Mouse (Mus musculus) retina, postnatal 1 day (tissue): ENCODE measurements around the gene Wdr12.
"Not testable (repeated sequence)": the region's sequence is repeated elsewhere in the genome, so short reads cannot be mapped to it uniquely, and the experiment has no call there.

ENCODE experiments used
- DNase-seq: peaks from one replicate; pipeline ENCODE4 v3.0.0-alpha.2; 2012

Gene Wdr12

DNA sequence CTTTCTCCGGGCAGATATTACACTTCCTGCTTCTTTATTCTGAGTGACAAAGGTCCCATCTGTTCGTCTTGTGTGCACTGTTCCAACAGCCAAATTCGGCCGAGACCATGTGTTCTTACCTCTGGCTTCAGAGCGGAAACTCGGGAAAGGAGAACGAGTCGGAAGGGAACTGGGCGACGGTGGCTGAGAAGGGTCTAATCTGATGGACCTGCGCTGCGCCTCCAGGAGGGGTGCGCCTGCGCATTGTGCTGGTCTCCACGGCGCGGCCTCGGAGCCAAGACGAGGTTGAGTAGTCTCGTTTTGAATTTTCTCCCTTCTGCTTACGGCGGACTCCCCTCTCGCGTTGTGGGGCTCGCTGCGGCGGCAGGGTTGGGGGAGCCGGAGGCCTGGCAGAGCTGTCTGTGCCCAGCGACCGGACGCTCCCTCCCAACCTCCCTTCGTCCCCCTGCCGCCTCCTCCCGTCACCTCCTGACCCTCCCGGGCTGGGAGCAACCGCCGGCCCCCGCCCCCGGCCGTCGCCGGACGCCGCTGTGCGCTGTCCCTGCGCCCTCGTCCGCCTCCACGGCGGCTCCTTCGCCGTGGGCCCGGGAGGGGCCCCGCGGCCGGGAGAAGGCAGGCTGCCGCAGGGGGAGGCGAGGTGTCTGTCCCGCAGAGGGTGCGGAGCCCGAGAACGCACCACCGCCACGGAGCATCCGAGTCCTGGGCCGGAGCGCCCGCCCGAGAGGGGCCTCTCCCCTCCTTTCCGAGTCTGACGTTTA, at the start of gene Wdr12, which contains the start of gene Carf:
Gene Wdr12 (minus strand): TSS at position 622 of the 758 bp plus-strand sequence.
Gene Carf (plus strand): TSS at position 224 of the 758 bp plus-strand sequence.
- DNase-seq = peak; percentile 99

DNA sequence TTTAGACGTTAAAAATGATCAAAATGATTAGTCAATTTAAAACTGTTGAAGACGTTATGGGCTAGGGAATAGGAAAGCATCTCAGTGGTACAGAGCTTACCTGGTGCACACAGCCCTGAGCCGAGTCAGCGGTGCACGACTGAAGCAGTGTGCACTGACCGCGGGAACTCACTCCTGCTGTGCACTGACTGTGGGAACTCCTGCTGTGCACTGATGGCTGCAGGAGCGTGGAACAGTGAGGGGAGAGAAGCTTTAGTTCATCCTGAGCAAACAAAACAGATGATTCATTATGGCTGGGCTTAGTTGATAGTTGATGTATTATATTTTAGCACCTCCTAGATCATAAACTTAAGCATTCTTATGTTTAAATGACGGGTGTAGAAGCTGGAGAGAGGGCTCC, 38.9 kb upstream of the Wdr12 start:
- DNase-seq = no peak

DNA sequence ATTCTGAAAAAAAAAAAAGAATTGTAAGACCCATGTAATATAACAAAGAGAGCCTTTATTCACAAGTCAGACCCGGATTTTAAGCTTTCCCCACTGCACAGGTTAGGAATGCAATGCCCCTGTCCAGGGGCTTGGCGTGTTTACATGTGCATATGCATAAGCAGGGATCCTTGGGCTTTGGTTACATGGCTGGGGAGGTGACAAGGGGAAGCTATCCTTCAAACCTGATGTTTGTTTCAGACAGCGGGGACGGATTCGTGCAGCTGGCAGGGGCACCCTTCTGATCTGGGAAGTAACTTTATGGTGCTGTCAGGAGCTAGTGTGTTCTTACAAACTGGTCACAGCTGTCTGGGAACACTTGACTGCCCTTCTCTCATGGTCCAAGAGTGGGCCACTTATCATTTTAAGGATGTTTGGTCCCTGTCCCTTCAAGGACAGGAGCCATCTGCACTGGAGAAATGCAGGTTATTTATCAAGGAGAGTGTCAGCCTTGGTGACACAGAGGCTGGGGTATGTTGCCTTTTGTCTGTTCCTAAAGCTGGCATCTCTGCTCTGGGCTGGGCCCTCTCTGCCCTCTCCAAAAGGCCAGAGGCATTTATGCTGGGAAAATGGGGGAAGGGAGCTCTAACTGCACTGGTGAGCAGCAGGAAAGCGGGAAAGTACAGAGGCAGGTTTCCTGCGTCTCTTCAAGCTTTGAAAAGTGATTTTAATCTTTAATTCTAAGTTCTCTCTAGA, 19.4 kb upstream of the Wdr12 start:
- no peak for DNase-seq

DNA sequence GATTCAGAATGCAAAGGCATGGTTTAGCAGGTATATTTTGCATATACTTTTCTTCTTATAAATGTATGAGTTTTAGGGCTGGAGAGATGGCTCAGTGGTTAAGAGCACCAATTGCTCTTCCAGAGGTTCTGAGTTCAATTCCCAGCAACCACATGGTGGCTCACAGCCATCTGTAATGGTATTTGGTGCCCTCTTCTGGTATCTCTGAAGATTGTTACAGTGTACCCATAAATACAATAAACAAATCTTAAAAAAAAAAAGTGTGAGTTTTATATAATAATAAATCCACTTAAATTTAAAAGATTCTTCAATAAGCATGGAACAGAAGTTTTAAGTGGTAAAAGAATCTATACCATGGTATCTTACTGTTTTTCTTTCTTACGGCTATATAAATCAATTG, 6.1 kb upstream of the Wdr12 start:
- DNase-seq = no peak

DNA sequence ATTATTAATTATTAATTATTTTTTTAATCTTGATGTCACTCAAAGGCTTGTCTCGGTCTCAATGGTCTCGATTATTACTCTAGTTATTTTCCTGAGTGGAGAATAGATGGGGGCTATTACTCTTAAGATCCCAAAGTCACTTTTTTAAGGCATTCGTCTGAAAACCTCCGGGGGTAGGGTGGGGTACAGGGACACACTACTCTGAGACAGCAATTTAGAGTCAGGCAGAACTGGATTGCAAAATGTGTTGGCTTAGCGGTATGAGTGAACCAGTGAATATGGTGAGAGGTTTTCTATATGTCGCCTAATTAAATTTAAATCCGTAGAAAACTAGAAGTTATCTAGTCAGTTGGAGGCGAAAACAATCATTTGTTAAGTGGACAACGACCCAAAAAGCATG, 394 bp upstream of the Wdr12 start:
- DNase-seq = no peak

DNA sequence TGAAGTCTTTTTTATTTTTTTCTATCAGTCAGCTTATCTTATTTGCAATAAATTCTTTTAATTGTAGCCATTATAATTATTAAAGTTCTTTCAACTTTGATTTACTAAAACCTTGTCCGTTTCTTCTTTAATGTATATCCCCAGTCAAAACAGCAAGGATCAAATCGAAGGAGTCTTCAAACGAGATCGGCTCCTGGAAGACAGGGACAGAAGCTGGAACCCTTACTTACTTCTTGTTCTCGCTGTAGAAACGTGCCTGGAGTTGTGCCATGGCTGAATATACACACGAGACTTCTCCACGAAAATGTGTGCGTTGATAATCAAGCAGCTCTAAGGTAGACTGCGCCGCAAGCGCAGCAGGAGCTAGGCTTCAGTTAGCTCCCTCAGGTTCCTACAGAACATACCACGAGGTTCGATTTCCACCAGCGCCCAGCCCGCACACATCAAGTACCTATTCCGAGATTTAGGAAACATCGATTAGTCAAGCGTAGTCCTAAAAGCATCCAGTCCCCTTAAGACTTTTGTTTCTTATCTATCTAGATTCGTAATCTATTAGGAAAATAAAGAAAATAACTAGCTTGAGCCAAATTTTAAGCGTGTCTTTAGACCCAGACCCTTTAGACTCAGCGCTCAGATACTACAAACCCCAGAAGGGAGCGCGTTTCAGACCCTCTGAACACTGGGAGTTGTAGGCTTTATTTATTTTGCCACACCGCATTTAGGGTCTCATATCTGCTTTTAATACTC, 995 bp downstream of the Wdr12 start:
- DNase-seq = peak; percentile 90

DNA sequence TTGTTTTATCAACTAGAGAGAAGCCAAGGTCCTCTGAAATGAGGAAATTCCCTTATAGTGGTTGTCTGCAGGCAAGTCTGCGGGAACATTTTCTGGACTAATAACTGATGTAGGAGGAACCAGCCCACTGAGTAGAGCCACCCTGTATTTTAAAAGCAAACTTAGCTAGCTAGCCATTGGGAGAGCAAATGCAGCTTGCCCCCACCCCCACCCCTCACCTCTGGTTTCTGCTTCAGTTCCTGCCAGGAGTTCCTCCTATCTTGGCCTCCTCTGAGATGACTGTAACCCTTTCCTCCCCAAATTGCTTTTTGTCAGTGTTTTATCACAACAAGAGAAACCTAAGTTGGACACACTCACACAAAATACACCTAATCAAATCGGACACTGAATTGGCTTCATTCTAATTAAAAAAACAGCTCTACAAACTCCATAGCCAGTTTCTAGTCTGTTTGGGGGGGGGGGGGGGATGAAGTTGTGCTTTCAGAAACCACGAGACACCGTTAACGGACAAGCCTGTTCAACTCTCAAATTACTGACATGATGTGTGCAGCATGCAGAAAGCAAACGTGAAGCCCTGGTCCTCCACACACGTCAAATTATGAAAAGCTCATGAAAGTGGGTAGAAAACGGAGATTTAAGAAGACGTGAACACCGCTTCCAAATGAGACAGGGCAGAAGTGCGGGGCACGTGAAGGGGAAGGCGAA, 1.7 kb downstream of the Wdr12 start:
- DNase-seq = peak; percentile 9

DNA sequence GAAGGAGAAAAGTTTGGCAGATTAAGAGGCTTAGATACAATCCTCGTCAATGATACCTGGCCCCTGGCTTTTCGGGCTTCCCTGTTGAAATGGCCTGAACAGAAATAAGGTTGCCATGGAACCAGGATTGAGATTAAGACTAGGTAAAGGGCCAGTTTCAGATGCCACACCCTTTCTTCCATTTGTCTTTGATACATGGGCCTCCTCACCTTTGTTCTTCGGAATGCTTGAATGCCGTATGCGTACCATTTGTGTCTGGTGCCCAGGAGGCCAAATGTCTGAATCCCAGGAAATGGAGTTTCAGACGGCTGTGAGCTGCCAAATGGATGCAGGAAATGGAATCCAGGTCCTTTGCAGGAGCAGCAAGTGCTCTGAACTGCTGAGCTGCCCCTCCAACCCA, 22.0 kb downstream of the Wdr12 start:
- no peak for DNase-seq

DNA sequence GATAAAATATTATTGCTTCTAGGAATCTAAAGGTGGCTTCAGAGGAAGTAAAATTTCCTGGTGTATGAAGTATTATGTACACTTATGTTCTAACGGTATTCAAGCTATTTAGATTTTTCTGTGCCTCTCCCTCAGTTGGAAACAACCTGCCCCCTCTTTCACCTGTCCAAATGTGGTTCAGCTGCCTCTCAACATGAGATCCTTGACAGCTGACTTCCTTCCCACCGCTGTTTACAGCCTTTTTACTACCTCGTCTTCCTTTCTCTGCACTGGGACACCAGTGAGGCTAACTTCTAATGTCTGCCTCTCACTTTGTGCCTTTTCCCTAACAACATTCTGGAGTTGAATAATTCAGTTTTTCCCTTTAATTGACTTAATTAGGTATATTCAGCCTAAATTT, 22.9 kb downstream of the Wdr12 start:
- no peak for DNase-seq

DNA sequence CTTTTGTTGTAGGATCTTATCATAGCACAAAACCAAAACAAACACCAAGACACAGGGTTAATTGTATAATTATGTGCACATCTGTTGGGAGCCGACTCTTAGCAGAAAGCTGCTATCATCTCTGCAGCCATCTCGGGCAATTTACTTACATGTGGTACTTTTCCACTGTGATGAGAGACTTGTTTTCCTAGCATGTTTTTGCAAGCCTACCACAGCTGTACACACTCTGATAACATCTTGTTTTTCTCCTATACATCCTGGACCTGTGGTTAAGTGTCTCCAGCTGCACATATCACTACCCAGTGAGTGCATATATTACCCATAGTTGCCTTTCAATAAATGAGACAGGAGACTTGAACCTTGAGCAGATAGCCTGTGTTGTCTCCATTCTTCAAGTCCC, 23.5 kb downstream of the Wdr12 start:
- DNase-seq = no peak

DNA sequence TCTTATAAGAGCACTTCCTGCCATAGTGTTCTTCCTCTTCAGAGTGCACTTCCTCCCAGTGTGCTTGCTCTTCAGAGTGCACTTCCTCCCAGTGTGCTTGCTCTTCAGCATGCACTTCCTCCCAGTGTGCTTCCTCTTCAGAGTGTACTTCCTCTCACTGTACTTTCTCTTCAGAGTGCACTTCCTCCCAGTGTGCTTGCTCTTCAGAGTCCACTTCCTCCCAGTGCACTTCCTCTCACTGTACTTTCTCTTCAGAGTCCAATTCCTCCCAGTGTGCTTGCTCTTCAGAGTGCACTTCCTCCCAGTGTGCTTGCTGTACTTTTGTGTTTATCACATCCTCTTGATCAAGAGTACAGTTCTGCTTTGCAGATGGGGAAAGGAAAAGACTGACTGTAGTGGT, 27.7 kb downstream of the Wdr12 start:
- not testable (repeated sequence) for DNase-seq

DNA sequence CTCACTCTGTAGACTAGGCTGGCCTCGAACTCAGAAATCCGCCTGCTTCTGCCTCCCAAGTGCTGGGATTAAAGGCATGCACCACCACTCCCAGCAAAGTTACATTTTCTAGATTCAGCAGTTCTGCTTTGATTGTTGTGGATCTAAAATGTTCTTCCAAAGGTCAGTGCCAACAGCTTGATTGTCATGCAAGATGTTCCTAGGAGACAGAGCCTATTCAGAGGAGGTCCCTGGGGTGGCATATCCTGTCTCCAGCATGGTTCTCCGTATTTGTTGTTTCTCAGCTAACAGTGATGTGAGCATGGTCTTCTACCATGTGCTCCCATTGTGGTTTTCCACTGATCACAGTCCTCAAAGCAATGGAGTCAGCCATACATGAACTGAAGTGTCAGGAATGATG, 42.1 kb downstream of the Wdr12 start:
- DNase-seq = no peak

DNA sequence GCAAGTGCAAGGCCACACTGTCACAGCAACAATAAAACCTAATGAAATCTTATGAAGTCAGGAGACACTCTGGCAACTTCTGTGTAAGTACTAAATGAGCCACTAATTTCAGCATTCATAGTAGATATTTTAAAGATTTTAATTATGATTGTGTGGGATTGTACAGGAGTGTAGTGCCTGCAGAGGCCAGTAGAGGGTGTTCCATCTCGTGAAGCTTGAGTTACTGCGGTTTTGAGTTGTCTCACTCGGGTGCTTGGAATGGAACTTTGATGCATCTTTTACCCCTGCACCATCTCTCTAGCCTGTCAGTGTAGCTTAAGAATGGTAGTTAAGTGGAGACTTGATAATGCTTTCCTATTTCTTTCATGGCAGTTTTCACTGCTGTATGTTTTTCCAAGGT, 43.8 kb downstream of the Wdr12 start:
- no peak for DNase-seq

DNA sequence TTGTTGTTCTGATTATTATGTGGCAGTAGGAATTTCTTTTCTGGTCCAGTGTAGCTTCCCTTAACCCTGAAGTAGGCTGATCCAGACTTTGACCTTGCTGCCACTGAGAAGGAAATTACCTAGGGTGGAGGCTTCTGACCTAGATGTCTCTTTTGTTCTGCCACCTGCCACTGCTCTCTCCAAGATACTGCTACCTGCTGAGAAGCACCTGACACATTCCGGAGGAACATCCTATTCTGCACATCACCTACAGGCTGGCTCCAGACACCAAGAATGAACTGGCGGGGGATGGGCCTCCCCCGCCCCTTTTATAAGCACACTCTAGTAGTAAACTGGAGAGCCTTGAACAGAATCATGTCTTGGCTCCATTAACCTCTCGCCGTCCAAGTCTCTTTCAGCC, 51.0 kb downstream of the Wdr12 start:
- DNase-seq = not testable (repeated sequence)

DNA sequence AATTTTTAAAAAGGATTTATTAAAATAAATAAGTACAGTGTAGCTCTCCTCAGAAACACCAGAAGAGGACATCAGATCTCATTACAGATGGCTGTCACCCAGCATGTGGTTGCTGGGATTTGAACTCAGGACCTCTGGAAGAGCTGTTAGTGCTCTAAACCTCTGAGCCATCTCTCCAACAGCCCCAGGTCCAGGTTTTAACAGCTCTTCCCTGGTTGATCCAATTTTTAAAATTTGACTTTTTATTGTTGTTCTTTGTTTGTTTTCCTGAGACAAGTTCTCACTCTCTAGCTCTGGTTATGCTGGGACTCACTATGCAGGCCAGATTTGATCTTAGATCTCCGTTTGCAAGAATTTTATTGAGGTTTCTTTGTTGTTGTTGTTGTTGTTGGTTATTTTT, 53.9 kb downstream of the Wdr12 start:
- no peak for DNase-seq

DNA sequence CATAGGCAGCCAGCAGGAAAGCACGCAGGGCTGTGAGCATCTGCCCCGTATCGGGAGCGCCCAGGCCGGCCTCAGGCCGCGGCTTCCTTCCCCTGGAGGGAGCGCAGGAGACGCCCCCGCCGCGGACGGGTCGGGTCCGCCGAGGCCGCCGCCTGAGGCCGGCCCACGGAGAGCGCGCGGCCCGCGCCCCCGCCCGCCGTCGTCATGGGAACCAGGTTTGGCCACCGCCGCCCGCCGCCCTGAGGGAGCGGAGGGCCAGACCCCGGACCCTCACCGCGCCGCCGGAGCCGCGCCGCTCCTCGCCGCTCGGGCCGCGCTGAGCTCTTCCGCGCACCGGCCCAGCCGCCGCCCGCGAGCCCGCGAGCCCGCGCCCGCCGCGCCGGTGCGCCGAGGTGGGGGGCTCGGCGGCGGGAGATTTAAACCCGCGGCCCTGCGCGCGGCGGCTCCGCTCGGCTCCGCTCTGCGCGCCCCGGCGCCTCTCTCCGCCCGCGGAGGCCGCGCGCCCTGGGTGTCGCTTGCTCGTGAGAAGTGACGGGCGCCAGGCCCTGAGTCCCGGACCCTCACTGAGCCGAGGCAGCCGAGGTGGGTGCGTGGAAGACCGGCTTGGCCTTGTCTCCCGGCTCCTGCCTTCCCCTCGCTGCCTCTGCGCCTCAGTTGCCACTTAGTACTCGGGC, 55.5 kb downstream of the Wdr12 start, which contains the start of gene Ica1l:
Gene Ica1l (minus strand): TSS at position 389 of the 674 bp plus-strand sequence.
- DNase-seq = peak; percentile 73

DNA sequence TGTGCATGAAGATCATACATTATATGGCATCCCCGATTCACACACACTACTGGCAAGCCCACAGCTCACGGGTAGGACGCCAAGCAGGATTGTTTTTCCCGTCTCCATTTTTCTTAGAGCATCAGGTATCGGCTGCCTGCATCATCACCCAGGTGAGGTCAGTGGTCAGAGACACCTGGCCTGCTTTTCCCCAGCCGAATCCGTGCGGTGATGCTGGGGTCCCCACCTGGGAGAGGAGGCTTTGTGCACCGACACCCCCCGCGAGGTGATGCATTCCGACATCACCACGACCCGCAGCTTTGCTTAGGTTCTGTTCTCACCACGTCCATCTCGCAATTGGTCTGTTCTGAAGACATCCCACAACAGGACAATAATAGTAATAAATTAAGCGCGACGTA, 56.0 kb downstream of the Wdr12 start:
- no peak for DNase-seq

DNA sequence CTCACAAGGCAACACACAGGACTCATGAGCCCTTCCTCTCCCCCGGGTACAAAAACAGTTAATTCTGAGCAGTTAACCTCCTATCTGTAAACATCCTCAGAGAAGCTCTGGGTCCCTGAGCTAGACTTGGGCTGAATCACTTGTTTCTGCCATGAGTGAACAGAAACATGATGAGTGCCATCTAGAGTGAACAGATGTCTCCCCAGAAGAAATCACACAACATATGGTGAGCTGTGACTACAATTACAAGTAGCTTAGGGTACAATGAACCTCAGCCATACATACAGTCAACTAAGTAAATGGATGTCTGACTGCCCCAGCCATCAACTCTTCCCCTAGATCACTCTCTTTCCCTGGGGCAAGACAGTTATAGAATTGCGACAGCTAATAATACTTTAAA, 63.4 kb downstream of the Wdr12 start:
- DNase-seq = no peak
